Mouse (Mus musculus) neural tube, embryonic 14.5 days (tissue): Measurements from ENCODE around the gene Brf1. TPM values are rescaled to one million over a fixed set of nuclear protein-coding genes. Genes with fewer than 3 reads are reported as not detected.
A peak's percentile ranks its signal among the peaks of the same experiment; 100 is the strongest.

Source experiments
- ATAC-seq: fragments of 200-750 bp; cut with Nextera tagmentation; 2 replicates; pipeline ENCODE4 v1.8.0; 2017; ENCODE audit warnings: low read depth, mild to moderate bottlenecking, moderate TSS enrichment, moderate library complexity
- H3K27ac ChIP-seq: fragments of 300-500 bp; sonication (generic); 2 replicates; pipeline ENCODE4 v1.5.1; 2014; ENCODE audit warnings: low read depth, mild to moderate bottlenecking, control low read depth, low read length, moderate library complexity, mixed read lengths
- H3K27me3 ChIP-seq: fragments of 300-500 bp; sonication (generic); 2 replicates; pipeline ENCODE4 v1.6.1; 2014; ENCODE audit warnings: low read length; ENCODE audit not compliant: control insufficient read depth, insufficient read depth
- H3K36me3 ChIP-seq: fragments of 300-500 bp; sonication (generic); 2 replicates; pipeline ENCODE4 v1.6.1; 2014; ENCODE audit warnings: low read length, mixed read lengths; ENCODE audit not compliant: control insufficient read depth, insufficient read depth
- H3K4me1 ChIP-seq: fragments of 300-500 bp; sonication (generic); 2 replicates; pipeline ENCODE4 v1.6.1; 2014; ENCODE audit warnings: low read length; ENCODE audit not compliant: control insufficient read depth, insufficient read depth
- H3K4me2 ChIP-seq: fragments of 300-500 bp; sonication (generic); 2 replicates; pipeline ENCODE4 v1.6.1; 2014; ENCODE audit warnings: mild to moderate bottlenecking, low read depth, low read length, control low read depth
- H3K4me3 ChIP-seq: fragments of 300-500 bp; sonication (generic); 2 replicates; pipeline ENCODE4 v1.5.1; 2014; ENCODE audit warnings: low read depth, low read length, control low read depth, mixed read lengths
- H3K9ac ChIP-seq: fragments of 300-500 bp; sonication (generic); replicated peaks from 2 replicates; pipeline ENCODE4 v1.6.1; 2014; ENCODE audit warnings: low read depth, mild to moderate bottlenecking, control low read depth, low read length, mixed read lengths
- H3K9me3 ChIP-seq: fragments of 300-500 bp; sonication (generic); 2 replicates; pipeline ENCODE4 v1.6.1; 2016; ENCODE audit warnings: low read length; ENCODE audit not compliant: control insufficient read depth
- WGBS: fragments of 180-500 bp; shearing (Covaris S2); extraction: QIAGEN DNeasy Blood & Tissue Kit; methylation state at CpG from one replicate; pipeline ENCODE4 v1.1.7; 2014; 5-methylcytosine and 5-hydroxymethylcytosine counted together
- polyA plus RNA-seq: library from polyadenylated mRNA; unstranded; fragments of >200 nt; fragmentation: Nextera tagmentation; extraction: Ambion mirVana; gene quantifications from 2 replicates; pipeline ENCODE4 v1.2.1, GENCODE M21; 2014

The Brf1 gene
- polyA plus RNA-seq, 1 experiment from 2014 or later: 52.1 TPM

GRCm38 (mm10) chr12:113026557-113026956 is 26.1 kb upstream of the Brf1 start:
- peaks cover 7% of the 10 kb centered on the region; the same call in 1 of the 2 replicates for H3K4me1 ChIP-seq
- no peaks in the 10 kb centered on the region for H3K27me3 ChIP-seq
- H3K4me2 ChIP-seq: no peak overlapping the region
- no peak for ATAC-seq
- WGBS: 100% methylated on average over 1 of the region's 1 CpGs
- no peak overlapping the region for H3K9ac ChIP-seq
- H3K9me3 ChIP-seq: no peaks in the 10 kb centered on the region
- no peak overlapping the region for H3K4me3 ChIP-seq
- no peak overlapping the region for H3K27ac ChIP-seq
- no peaks in the 10 kb centered on the region for H3K36me3 ChIP-seq

- no peaks in the 10 kb centered on the region for H3K9me3 ChIP-seq
- H3K36me3 ChIP-seq: 0 out of 2 replicates have a peak, but pooled peaks cover 5% of the 10 kb centered on the region
- WGBS: 91% methylated on average over 4 of the region's 4 CpGs
- ATAC-seq: no peak
- no peak overlapping the region for H3K4me3 ChIP-seq
- H3K4me2 ChIP-seq: no peak overlapping the region
- no peak overlapping the region for H3K9ac ChIP-seq
- peaks cover 6% of the 10 kb centered on the region; the same call in 1 of the 2 replicates for H3K4me1 ChIP-seq
- H3K27ac ChIP-seq: no peak overlapping the region
- H3K27me3 ChIP-seq: no peaks in the 10 kb centered on the region
These were observed 22.6 kb upstream of the Brf1 start for GRCm38 (mm10) chr12:113023082-113023481.

DNA sequence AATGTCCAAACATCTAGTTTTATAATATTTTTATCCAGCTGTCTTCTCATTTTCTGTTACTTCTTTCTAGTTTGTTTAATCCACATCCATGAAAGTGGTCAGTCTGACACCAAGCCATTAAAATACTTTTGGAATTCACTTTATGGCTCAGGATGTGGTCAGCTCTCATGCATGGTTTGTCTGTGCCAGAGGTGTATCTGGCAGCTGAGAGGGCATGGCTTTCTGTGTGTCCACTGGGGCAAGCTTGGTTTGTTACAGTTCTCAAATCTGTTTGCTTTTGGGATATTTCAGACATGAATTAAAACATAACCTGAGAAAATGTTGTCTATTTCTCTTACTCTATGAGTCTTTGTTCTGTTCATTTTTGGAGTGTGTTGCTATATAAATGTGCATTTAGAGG is 21.0 kb upstream of the Brf1 start:
- Histone ChIP-seq H3K27ac (no peak overlapping the region), H3K4me1 (peaks cover 5% of the 10 kb centered on the region; the same call in 1 of the 2 replicates), H3K9ac (no peak overlapping the region), H3K9me3 (no peaks in the 10 kb centered on the region), H3K4me3 (no peak overlapping the region), H3K4me2 (no peak overlapping the region), H3K27me3 (no peaks in the 10 kb centered on the region), H3K36me3 (0 out of 2 replicates have a peak, but pooled peaks cover 5% of the 10 kb centered on the region)
- no peak for ATAC-seq

DNA sequence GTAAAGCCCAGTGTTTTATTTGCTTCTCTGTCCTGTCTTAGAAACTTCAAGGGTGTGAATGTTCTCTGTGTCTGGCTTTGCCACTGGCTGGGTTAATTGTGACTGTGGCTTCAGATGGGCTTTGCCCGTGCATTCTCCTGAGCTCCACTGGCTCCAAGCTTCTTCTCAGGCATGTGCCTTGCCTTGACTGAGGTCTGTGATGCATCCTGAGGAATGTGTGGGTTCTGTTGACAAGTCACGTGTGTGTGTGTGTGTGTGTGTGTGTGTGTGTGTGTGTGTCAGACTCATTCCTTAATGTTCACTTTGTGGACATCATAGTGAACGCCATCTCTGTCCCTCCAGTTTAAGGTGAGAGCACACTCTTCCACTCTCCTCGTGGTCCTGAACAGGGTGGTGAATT is 18.3 kb upstream of the Brf1 start:
- Histone ChIP-seq H3K4me3 (no peak overlapping the region), H3K27ac (no peak overlapping the region), H3K36me3 (0 out of 2 replicates have a peak, but pooled peaks cover 5% of the 10 kb centered on the region), H3K9me3 (no peaks in the 10 kb centered on the region), H3K4me2 (no peak overlapping the region), H3K4me1 (peaks cover 22% of the 10 kb centered on the region), H3K9ac (no peak overlapping the region), H3K27me3 (no peaks in the 10 kb centered on the region; the same call in 1 of the 2 replicates)
- WGBS: 93% methylated on average over 4 of the region's 4 CpGs
- ATAC-seq: no peak

- 87% methylated on average over 9 of the region's 9 CpGs for WGBS
- H3K4me3 ChIP-seq: no peak overlapping the region
- H3K9me3 ChIP-seq: no peaks in the 10 kb centered on the region
- no peaks in the 10 kb centered on the region; the same call in 1 of the 2 replicates for H3K27me3 ChIP-seq
- H3K9ac ChIP-seq: no peak overlapping the region
- no peak for ATAC-seq
- peaks cover 33% of the 10 kb centered on the region for H3K4me1 ChIP-seq
- no peak overlapping the region for H3K27ac ChIP-seq
- no peak overlapping the region for H3K4me2 ChIP-seq
- 0 out of 2 replicates have a peak, but pooled peaks cover 5% of the 10 kb centered on the region for H3K36me3 ChIP-seq
These were observed 17.0 kb upstream of the Brf1 start for GRCm38 (mm10) chr12:113017429-113017984.

- peaks cover 33% of the 10 kb centered on the region for H3K4me1 ChIP-seq
- no peak overlapping the region for H3K27ac ChIP-seq
- no peak overlapping the region; the same call in 1 of the 2 replicates for H3K4me2 ChIP-seq
- H3K9me3 ChIP-seq: no peaks in the 10 kb centered on the region
- no peak overlapping the region for H3K4me3 ChIP-seq
- 77% methylated on average over 8 of the region's 8 CpGs for WGBS
- H3K27me3 ChIP-seq: no peaks in the 10 kb centered on the region; the same call in 1 of the 2 replicates
- no peak for ATAC-seq
- no peak overlapping the region for H3K9ac ChIP-seq
- 0 out of 2 replicates have a peak, but pooled peaks cover 5% of the 10 kb centered on the region for H3K36me3 ChIP-seq
These were observed 16.5 kb upstream of the Brf1 start for GRCm38 (mm10) chr12:113016976-113017375.

GRCm38 (mm10) chr12:113015956-113016355 is 15.5 kb upstream of the Brf1 start:
- H3K27me3 ChIP-seq: no peaks in the 10 kb centered on the region; the same call in 1 of the 2 replicates
- no peak overlapping the region for H3K4me3 ChIP-seq
- H3K4me2 ChIP-seq: peak overlapping the region; percentile 91
- no peak overlapping the region for H3K9ac ChIP-seq
- no peak for ATAC-seq
- no peaks in the 10 kb centered on the region for H3K9me3 ChIP-seq
- 83% methylated on average over 4 of the region's 4 CpGs for WGBS
- H3K4me1 ChIP-seq: peaks cover 33% of the 10 kb centered on the region
- H3K27ac ChIP-seq: no peak overlapping the region
- H3K36me3 ChIP-seq: 0 out of 2 replicates have a peak, but pooled peaks cover 3% of the 10 kb centered on the region

DNA sequence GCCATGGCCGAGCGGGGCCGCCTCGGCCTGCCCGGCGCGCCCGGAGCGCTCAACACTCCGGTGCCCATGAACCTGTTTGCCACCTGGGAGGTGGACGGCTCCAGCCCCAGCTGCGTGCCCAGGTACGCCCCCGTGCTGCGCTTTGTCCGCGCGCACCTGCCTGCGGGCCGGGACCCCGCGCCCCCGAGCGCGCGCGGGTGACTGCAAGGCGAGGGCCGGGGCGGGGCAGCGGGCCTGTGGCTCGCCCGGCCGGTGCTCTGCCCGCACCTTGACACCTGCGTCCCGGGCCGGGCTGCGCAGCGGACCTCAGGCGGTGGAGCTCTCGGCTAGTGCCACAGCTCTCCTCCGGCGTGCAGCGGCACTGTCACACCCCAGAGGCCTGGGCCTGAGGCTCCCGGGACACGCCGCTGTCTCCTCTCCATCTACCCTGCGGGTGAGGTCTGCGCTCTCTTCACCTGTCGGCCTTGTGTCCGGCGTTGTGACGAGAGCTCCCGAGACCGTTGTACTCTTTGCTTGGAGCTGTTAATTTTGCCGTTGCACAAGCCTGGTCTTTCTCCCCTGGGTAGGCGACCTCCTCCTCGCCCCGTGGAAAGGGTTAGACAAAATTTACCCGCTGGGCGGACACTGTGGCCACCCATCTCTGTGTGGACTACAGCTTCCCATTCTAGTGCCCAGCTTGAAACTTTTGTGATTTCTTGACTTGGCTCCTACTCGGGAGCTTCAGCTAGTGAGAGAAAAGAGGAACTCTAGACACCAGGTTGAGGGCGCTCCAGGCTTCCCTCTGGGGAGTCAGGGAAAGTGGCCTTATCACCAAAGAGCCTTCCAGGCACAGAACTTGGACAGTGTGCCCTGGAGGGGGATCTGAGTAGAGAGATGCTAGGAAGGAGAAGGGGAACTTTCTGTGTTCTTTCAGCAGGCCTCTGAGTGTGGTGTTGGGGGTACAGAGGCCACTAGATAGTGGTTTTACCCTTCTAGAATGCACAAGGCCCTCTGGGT is 14.4 kb upstream of the Brf1 start:
- no peaks in the 10 kb centered on the region for H3K9me3 ChIP-seq
- no peaks in the 10 kb centered on the region; the same call in 1 of the 2 replicates for H3K27me3 ChIP-seq
- H3K9ac ChIP-seq: peak overlapping the region; percentile 96
- ATAC-seq: peak; percentile 15
- peak overlapping the region; percentile 98 for H3K4me3 ChIP-seq
- peaks cover 33% of the 10 kb centered on the region for H3K4me1 ChIP-seq
- peak overlapping the region; percentile 91 for H3K4me2 ChIP-seq
- under 1% methylated on average over 51 of the region's 64 CpGs for WGBS
- no peaks in the 10 kb centered on the region for H3K36me3 ChIP-seq
- H3K27ac ChIP-seq: peak overlapping the region; percentile 80
